Mouse (Mus musculus) lung, postnatal 0 days (tissue): ENCODE data around the gene Tm2d1.

Experiments
- CTCF ChIP-seq: IDR thresholded peaks from 2 replicates; pipeline ENCODE4 v1.5.1; 2016; ENCODE audit warnings: antibody characterized with exemption, mild to moderate bottlenecking
- EP300 ChIP-seq: IDR thresholded peaks from 2 replicates; pipeline ENCODE4 v1.6.1; 2016; ENCODE audit warnings: antibody characterized with exemption, mild to moderate bottlenecking, control low read depth

DNA sequence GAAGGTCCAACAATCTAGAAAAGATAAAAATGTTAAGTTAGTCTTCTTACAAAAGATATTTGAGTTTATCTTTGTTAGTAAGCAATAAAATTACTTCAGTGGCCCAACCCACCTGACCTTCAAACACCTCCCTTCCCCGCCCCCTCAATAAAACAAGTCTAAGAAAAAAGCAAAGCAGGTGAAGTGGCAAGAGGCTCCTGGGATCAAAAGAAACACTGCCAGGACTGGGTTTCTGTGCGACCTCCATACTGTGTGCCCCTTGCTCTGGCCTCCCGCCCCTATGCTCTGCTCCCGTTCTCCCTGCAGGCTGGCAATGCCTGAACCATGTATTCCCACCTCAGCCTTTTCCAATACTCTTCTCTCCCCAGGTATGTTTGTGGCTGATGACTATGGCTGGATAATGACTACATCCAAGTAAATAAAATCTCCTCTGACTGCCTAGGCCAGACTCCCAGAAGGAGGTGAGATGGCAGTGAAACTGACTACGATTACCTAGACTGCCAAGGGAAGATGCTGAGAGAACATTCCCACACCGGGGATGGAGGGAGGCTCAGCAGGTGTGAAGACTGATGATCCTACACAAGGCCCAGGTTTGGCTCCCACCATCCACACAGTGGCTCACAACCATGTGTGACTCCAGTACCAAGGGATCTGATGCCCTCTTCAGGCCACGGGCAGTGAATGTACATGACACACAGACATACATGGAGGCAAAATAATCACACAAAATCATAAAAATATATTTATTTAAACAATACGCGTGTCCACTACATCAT is 24.9 kb downstream of the Tm2d1 start:
- TF ChIP-seq CTCF (no peak), EP300 (no peak)
